Mouse (Mus musculus): ENCODE measurements at regions not wholly inside any gene's neighbourhood (a gene's known extent, or its start where the extent isn't known, plus 50 kb on each side); places are given as distances from the start of the nearest gene placed in this dataset.
"Not testable (repeated sequence)": the region's sequence is repeated elsewhere in the genome, so short reads cannot be mapped to it uniquely, and the experiment has no call there.

GRCm38 (mm10) chr2:123655551-123655950 lies 434.2 kb upstream of the Sema6d start:
- no peak overlapping the region for H3K4me2 ChIP-seq (replicated peaks)

GRCm38 (mm10) chr2:123688290-123689030 lies 401.3 kb upstream of the Sema6d start:
- 76% methylated on average over 4 of the region's 4 CpGs for WGBS
- no peaks in the 10 kb centered on the region for H3K36me3 ChIP-seq
- H3K4me3 ChIP-seq, result no peak overlapping the region
- ATAC-seq (ENCODE audit: insufficient number of reproducible peaks, insufficient read depth, low FRiP score, low TSS enrichment), result no peak
- H3K9ac ChIP-seq, result no peak overlapping the region
- H3K27ac ChIP-seq, result no peak overlapping the region
- H3K4me2 ChIP-seq (replicated peaks), result no peak overlapping the region
- no peaks in the 10 kb centered on the region for H3K27me3 ChIP-seq
- no peaks in the 10 kb centered on the region for H3K9me3 ChIP-seq
- no peaks in the 10 kb centered on the region for H3K4me1 ChIP-seq

More at GRCm38 (mm10) chr2:123655551-123655950, 434.2 kb upstream of the Sema6d start:
- Histone ChIP-seq H3K4me3 (no peak overlapping the region), H3K9ac (no peak overlapping the region), H3K36me3 (no peaks in the 10 kb centered on the region), H3K9me3 (no peaks in the 10 kb centered on the region), H3K4me1 (no peaks in the 10 kb centered on the region), H3K27me3 (no peaks in the 10 kb centered on the region), H3K27ac (no peak overlapping the region)
- no peak for ATAC-seq (ENCODE audit: insufficient number of reproducible peaks, insufficient read depth, low FRiP score, low TSS enrichment)
- WGBS, result 81% methylated on average over 1 of the region's 1 CpGs

GRCm38 (mm10) chr2:123689801-123690200 lies 400.0 kb upstream of the Sema6d start:
- no peak for ATAC-seq (ENCODE audit: insufficient number of reproducible peaks, insufficient read depth, low FRiP score, low TSS enrichment)
- Histone ChIP-seq H3K9me3 (no peaks in the 10 kb centered on the region), H3K4me2 (replicated peaks) (no peak overlapping the region), H3K27ac (no peak overlapping the region), H3K4me1 (no peaks in the 10 kb centered on the region), H3K9ac (no peak overlapping the region), H3K4me3 (no peak overlapping the region), H3K27me3 (no peaks in the 10 kb centered on the region), H3K36me3 (no peaks in the 10 kb centered on the region)
- 67% methylated on average over 1 of the region's 1 CpGs for WGBS

- Histone ChIP-seq H3K27me3 (no peaks in the 10 kb centered on the region), H3K4me2 (replicated peaks) (no peak overlapping the region), H3K36me3 (no peaks in the 10 kb centered on the region), H3K4me1 (no peaks in the 10 kb centered on the region), H3K27ac (no peak overlapping the region), H3K9me3 (no peaks in the 10 kb centered on the region), H3K4me3 (no peak overlapping the region), H3K9ac (no peak overlapping the region)
- no peak for ATAC-seq (ENCODE audit: insufficient number of reproducible peaks, insufficient read depth, low FRiP score, low TSS enrichment)
- WGBS, result 69% methylated on average over 4 of the region's 4 CpGs
Measured at GRCm38 (mm10) chr2:123739688-123740087, 350.1 kb upstream of the Sema6d start.

GRCm38 (mm10) chr2:123740541-123740940 lies 349.2 kb upstream of the Sema6d start:
- H3K27me3 ChIP-seq, result no peaks in the 10 kb centered on the region
- H3K4me1 ChIP-seq, result no peaks in the 10 kb centered on the region
- H3K4me3 ChIP-seq, result no peak overlapping the region
- no peak overlapping the region for H3K4me2 ChIP-seq (replicated peaks)
- ATAC-seq (ENCODE audit: insufficient number of reproducible peaks, insufficient read depth, low FRiP score, low TSS enrichment), result no peak
- H3K36me3 ChIP-seq, result no peaks in the 10 kb centered on the region
- no peak overlapping the region for H3K9ac ChIP-seq
- H3K27ac ChIP-seq, result no peak overlapping the region
- no peaks in the 10 kb centered on the region for H3K9me3 ChIP-seq
- WGBS, result 77% methylated on average over 6 of the region's 6 CpGs

GRCm38 (mm10) chr2:123754220-123754619 lies 335.5 kb upstream of the Sema6d start:
- Histone ChIP-seq H3K4me3 (no peak overlapping the region), H3K9ac (no peak overlapping the region), H3K9me3 (no peaks in the 10 kb centered on the region), H3K4me2 (replicated peaks) (peak overlapping the region; percentile 34), H3K27ac (no peak overlapping the region), H3K36me3 (no peaks in the 10 kb centered on the region), H3K4me1 (no peaks in the 10 kb centered on the region), H3K27me3 (no peaks in the 10 kb centered on the region)
- no peak for ATAC-seq (ENCODE audit: insufficient number of reproducible peaks, insufficient read depth, low FRiP score, low TSS enrichment)
- WGBS, result 70% methylated on average over 7 of the region's 7 CpGs

GRCm38 (mm10) chr2:123754656-123755499 lies 334.9 kb upstream of the Sema6d start:
- not testable (repeated sequence) for H3K4me2 ChIP-seq (replicated peaks); H3K36me3 ChIP-seq; H3K9me3 ChIP-seq; H3K9ac ChIP-seq; H3K27ac ChIP-seq; H3K27me3 ChIP-seq; H3K4me3 ChIP-seq; ATAC-seq (ENCODE audit: insufficient number of reproducible peaks, insufficient read depth, low FRiP score, low TSS enrichment); H3K4me1 ChIP-seq
- WGBS, result 39% methylated on average over 15 of the region's 24 CpGs

- Histone ChIP-seq H3K27ac (no peak overlapping the region), H3K4me3 (no peak overlapping the region), H3K36me3 (no peaks in the 10 kb centered on the region), H3K27me3 (no peaks in the 10 kb centered on the region), H3K4me2 (replicated peaks) (no peak overlapping the region), H3K4me1 (no peaks in the 10 kb centered on the region), H3K9me3 (no peaks in the 10 kb centered on the region), H3K9ac (no peak overlapping the region)
- no peak for ATAC-seq (ENCODE audit: insufficient number of reproducible peaks, insufficient read depth, low FRiP score, low TSS enrichment)
- 85% methylated on average over 3 of the region's 3 CpGs for WGBS
Measured at GRCm38 (mm10) chr2:123799226-123799786, 290.5 kb upstream of the Sema6d start.

GRCm38 (mm10) chr2:123805646-123806045 lies 284.1 kb upstream of the Sema6d start:
- H3K9me3 ChIP-seq, result no peaks in the 10 kb centered on the region
- no peaks in the 10 kb centered on the region for H3K36me3 ChIP-seq
- H3K4me3 ChIP-seq, result no peak overlapping the region
- 74% methylated on average over 2 of the region's 2 CpGs for WGBS
- ATAC-seq (ENCODE audit: insufficient number of reproducible peaks, insufficient read depth, low FRiP score, low TSS enrichment), result no peak; the same call in 1 of the 2 replicates
- no peak overlapping the region for H3K27ac ChIP-seq
- H3K4me1 ChIP-seq, result no peaks in the 10 kb centered on the region
- no peaks in the 10 kb centered on the region for H3K27me3 ChIP-seq
- H3K4me2 ChIP-seq (replicated peaks), result no peak overlapping the region
- no peak overlapping the region for H3K9ac ChIP-seq

GRCm38 (mm10) chr2:123806370-123806769 lies 283.4 kb upstream of the Sema6d start:
- Histone ChIP-seq H3K36me3 (no peaks in the 10 kb centered on the region), H3K4me1 (no peaks in the 10 kb centered on the region), H3K4me3 (no peak overlapping the region), H3K27me3 (no peaks in the 10 kb centered on the region), H3K9me3 (no peaks in the 10 kb centered on the region), H3K9ac (no peak overlapping the region), H3K27ac (no peak overlapping the region), H3K4me2 (replicated peaks) (no peak overlapping the region)
- no peak for ATAC-seq (ENCODE audit: insufficient number of reproducible peaks, insufficient read depth, low FRiP score, low TSS enrichment)
- 73% methylated on average over 2 of the region's 2 CpGs for WGBS

GRCm38 (mm10) chr2:123813182-123813949 lies 276.4 kb upstream of the Sema6d start:
- Histone ChIP-seq H3K4me1 (no peaks in the 10 kb centered on the region), H3K36me3 (no peaks in the 10 kb centered on the region), H3K4me2 (replicated peaks) (no peak overlapping the region), H3K9ac (no peak overlapping the region), H3K27me3 (no peaks in the 10 kb centered on the region), H3K4me3 (no peak overlapping the region), H3K27ac (no peak overlapping the region), H3K9me3 (no peaks in the 10 kb centered on the region)
- ATAC-seq (ENCODE audit: insufficient number of reproducible peaks, insufficient read depth, low FRiP score, low TSS enrichment), result no peak
- WGBS, result 52% methylated on average over 15 of the region's 15 CpGs

Measured in embryonic facial prominence, embryonic 12.5 days (tissue).